Mouse (Mus musculus): Measurements from ENCODE around the gene Ppox. TPM values are rescaled to one million over a fixed set of nuclear protein-coding genes. Genes with fewer than 3 reads are reported as not detected.

The Ppox gene
- total RNA-seq, 2 experiments from 2014 or later: 7.8 to 7.9 TPM

DNA sequence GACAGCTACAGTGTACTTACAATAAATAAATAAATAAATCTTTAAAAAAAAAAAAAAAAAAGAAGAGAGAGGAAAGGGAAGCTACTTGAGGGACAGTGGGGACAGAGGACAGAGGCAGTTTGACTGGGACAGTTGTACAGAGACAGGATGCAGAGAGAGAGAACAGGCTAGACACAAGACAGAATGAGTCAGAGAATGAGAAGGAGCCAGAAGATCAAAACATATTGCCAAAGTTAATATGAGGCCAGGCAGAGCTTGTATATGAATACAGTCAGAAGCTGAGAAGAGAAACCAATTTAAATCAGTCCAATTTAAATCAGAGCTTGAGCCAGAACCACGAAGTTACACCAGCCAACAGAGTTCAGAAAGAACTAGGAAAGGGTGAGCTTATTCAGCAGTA lies 12.6 kb downstream of the Ppox start:
- DNase-seq (ENCODE audit: low spot score): no peak

- no peak for DNase-seq (ENCODE audit: low spot score)
These were observed 14.8 kb downstream of the Ppox start for GRCm38 (mm10) chr1:171265971-171266744.

DNA sequence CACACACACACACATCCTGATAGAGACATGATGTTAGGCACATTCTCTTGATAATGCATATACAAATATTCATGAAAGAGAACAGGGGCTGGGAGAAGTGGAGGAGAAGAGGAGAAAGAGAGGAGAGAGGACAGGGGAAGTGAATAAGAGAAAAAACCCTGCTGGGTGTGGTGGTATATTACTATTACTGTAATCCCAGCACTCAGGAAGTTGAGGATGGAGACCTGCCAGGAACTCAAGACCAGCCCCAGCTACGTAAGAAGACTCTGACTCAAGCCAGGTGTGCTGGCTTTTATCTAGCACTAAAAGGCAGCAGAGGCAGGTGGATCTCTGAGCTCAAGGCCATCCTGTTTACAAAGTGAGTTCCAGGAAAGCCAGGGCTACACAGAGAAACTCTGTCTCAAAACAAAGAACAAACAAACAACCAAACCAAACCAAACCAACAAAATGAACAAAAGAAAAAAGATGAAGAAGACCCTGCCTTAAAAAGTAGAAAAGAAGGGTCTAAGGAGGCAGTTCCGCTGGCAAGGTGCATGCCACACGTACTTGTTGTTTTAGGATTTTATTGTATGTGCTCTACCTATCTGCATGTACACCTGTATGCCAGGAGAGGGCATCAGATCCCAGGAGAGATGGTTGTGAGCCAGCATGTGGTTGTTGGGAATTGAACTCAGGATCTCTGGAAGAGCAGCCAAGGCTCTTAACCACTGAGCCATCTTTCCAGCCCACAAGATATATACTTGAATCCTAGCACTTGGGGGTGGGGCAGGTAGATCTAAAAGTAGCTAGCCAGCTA lies 17.1 kb downstream of the Ppox start:
- DNase-seq (ENCODE audit: low spot score): no peak

DNA sequence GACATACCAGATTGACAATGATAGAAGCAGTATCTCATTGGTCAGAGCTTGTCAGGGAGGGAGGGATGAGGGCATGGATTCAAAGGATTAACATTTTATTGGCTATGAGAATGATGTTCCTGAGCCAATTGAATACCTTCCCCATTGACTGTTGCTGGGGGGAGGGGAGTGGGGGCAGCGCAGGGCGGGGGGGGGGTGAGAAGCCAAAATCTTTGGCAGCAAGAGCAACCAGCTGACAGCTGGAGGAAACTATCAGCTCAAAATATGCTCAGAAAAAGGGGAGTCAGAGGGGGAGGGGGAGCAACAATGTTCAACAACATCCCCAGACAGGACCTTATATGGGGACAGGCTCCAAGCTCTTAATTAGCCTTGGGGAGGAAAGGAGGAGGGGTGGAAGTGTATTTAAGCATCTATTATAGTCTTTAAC lies 17.8 kb downstream of the Ppox start:
- no peak for DNase-seq (ENCODE audit: low spot score)

GRCm38 (mm10) chr1:171262594-171263130 lies 18.3 kb downstream of the Ppox start:
- peak; percentile 73 for DNase-seq (ENCODE audit: low spot score)

DNA sequence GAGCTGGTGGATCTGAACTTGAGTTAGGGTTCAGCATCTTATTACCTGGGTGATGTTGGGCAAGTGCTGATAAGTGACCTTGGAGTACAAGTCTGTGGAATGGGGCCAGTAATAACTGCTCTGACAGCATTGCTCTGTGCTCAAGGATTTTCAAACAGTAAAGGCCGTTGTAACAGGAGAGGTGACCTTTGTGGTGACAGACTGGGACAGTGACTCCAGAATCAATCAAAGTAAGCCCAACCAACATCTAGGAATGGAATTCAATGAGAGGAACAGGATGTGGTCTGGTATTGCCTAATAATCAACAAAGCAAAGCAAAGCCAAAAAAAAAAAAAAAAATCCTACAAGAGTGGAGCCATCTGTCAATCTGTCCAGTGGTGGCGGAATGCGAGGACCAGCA lies 20.7 kb downstream of the Ppox start:
- DNase-seq (ENCODE audit: low spot score): no peak

GRCm38 (mm10) chr1:171258921-171259320 lies 22.1 kb downstream of the Ppox start:
- DNase-seq (ENCODE audit: low spot score): no peak

- DNase-seq (ENCODE audit: low spot score): no peak
These were observed 23.2 kb downstream of the Ppox start for GRCm38 (mm10) chr1:171257781-171258180.

GRCm38 (mm10) chr1:171256937-171257548 lies 23.9 kb downstream of the Ppox start:
- peak; percentile 72 for DNase-seq (ENCODE audit: low spot score)

DNA sequence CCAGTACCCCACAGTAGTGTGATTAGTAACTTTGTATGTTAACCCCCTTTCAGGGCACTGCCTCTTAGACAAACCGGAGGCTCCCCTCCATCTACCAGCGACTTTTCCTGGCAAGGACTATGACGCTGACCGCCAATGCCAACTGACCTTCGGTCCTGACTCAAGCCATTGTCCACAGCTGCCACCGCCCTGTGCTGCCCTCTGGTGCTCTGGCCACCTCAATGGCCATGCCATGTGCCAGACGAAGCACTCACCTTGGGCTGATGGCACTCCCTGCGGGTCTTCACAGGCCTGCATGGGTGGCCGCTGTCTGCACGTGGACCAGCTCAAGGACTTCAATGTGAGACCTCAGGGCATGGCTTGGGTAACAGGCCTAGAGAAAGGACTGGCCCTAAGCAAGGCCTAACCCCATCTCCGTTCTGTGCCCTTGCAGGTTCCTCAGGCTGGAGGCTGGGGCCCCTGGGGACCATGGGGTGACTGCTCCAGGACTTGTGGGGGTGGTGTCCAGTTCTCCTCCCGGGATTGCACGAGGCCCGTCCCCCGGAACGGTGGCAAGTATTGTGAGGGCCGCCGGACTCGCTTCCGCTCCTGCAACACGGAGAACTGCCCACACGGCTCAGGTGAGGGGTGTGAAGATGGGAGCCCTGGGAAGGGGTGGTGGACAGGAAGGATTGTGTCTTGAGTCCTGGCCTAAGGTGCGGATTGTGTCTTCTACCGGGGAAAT lies 24.7 kb downstream of the Ppox start:
- no peak for DNase-seq (ENCODE audit: low spot score)

DNA sequence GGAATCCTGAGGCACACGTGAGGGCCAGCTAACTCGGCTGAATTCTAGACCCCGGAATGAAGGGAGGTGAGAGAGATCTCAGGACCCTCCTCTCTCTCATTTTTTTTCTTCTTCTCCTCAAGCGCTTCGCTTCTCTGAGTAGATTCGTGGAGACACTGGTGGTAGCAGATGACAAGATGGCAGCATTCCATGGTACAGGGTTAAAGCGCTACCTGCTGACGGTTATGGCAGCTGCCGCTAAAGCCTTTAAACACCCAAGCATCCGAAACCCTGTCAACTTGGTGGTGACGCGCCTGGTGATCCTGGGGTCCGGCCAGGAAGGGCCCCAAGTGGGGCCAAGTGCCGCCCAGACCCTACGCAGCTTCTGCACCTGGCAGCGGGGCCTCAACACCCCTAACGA lies 28.6 kb downstream of the Ppox start:
- no peak for DNase-seq (ENCODE audit: low spot score)

- no peak for DNase-seq (ENCODE audit: low spot score)
These were observed 29.2 kb downstream of the Ppox start for GRCm38 (mm10) chr1:171251594-171252324.

- no peak for DNase-seq (ENCODE audit: low spot score)
These were observed 30.0 kb downstream of the Ppox start, which contains the start of gene Ndufs2 for GRCm38 (mm10) chr1:171250680-171251593. Ndufs2 (minus strand) TSS chr1:171251388.

- no peak for DNase-seq (ENCODE audit: low spot score)
These were observed 30.9 kb downstream of the Ppox start, which contains the start of gene Adamts4 for GRCm38 (mm10) chr1:171249913-171250600. Adamts4 (plus strand) TSS chr1:171250421.

DNA sequence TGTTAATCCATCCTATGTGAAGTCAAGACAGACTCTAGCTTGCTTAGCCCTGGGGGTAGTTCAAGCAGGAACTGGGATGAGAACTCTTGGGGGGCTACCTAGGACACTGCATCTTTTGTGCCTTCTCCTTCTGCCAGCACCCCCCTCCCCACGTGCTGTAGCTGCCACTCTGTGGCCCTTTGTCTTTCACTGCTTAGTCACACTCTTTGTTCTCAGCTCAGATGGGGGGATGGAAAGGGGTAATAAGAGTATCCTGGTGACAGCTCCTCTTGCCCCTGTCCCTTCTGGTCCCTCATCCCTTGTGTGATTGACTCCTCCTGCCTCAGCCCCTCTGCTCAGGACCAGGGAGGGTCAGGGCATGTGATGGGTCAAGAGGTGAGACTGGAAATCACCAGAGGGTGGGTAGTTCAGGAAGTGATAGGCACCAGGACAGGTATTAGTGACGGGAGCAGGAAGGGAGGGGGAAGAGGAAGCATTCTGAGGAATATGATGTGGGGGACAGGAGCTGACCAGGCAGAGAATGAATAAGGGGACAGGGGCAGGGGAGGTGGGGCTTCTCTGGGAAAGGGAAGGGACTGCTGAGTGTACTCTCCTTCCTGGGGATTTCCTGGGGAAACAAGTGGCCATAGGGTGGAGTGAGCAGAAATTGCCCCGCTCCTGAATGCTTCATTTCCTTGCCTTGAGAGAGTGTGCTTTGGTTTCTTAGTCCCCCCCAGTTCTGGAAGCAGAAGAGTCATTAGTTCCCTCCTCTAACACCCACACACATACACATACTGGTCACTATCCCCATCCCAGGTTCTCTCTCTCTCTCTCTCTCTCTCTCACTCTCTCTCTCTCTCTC lies 32.4 kb downstream of the Ppox start:
- DNase-seq (ENCODE audit: low spot score): no peak

DNA sequence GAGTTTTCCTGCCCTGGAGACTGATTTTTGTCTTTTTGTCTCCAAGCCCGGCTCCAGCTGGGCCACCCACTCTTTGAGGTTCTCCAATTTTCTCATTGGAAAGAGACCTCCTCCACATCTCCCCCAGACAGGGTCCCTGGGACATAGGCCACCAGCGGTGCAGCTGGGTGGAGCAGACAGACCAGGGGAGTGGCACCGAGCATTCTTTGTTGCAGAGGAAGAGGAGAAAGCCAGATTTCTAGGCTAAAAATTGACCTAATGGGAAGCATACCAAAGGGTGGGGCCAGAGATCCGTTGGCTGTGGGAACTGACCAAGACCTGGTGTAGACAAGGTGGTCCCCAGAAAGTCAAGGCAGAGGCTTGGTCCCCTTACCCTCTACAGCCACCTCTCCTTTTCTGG lies 33.1 kb downstream of the Ppox start:
- no peak for DNase-seq (ENCODE audit: low spot score)

- no peak for DNase-seq (ENCODE audit: low spot score)
These were observed 33.5 kb downstream of the Ppox start for GRCm38 (mm10) chr1:171247453-171247841.

Measured in gastrocnemius, adult 18-20 months (tissue).